Mouse (Mus musculus) megakaryocyte, embryonic 14.5 days (primary cell): ENCODE results near the gene Srebf1.

Experiments used
- FLI1 ChIP-seq: IDR thresholded peaks from 2 replicates; pipeline ENCODE4 v1.6.1; 2012; ENCODE audit warnings: low read length, inconsistent platforms, mixed read lengths
- GATA1 ChIP-seq: IDR thresholded peaks from 3 replicates; pipeline ENCODE4 v1.6.1; 2012; ENCODE audit warnings: mixed read lengths, low read length, inconsistent platforms, borderline replicate concordance

DNA sequence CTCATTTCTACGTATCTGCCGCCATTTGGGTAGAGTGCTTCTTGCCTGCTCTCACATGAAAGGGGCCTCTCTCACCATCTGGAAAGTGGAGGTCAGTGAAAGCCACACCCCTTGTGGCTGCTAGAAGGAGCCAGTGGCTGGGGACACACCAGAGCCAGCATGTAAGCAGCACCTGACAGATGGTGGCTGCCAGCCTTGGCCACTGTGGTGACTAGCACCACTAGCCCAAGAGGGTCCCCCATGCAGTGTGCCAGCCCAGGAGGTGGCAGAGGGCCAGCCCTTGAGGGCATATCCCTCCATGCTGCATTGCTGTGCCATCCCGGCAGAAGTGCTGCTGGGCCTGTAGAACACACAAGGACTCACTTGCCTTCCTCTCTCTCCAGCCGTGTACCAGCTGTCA lies 28.8 kb downstream of the Srebf1 start:
- TF ChIP-seq GATA1 (no peak), FLI1 (no peak)
